Mouse (Mus musculus): ENCODE results near the gene Inpp4a. TPM values are rescaled to one million over a fixed set of nuclear protein-coding genes. Genes with fewer than 3 reads are reported as not detected.

The Inpp4a gene
- polyA plus RNA-seq, 1 experiment from 2014 or later, result 72.2 TPM

DNA sequence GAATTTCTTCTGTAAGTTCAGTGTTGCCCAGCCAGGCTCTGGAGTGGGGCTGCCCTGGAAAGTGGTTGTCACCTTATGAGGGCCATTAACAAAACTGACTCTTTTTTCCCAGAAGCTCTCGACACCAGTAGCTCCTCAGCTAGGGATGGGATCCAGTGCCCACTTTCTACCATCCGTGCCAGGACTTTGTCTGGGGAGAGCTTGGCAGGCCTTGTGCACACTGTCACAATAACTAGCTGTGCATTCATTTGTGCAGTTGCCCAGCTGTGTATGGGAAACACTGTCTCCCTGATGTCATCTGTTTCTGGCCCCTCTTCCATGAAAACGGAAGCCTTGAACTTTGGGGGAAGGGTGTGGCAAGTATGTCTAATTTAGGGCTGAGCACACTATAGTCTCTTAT, 33.1 kb downstream of the Inpp4a start:
- Histone ChIP-seq H3K27me3 (ENCODE audit: control insufficient read depth, insufficient read depth, low read length) (no peaks in the 10 kb centered on the region), H3K9me3 (ENCODE audit: control insufficient read depth, low read length) (no peaks in the 10 kb centered on the region), H3K36me3 (ENCODE audit: control insufficient read depth, insufficient read depth, low read length) (no peaks in the 10 kb centered on the region), H3K9ac (replicated peaks; ENCODE audit: low read depth, low read length) (no peak overlapping the region), H3K27ac (ENCODE audit: low read depth, low read length) (no peak overlapping the region), H3K4me1 (ENCODE audit: control insufficient read depth, insufficient read depth, low read length) (no peaks in the 10 kb centered on the region), H3K4me3 (ENCODE audit: low read depth, low read length) (no peak overlapping the region), H3K4me2 (ENCODE audit: low read depth, low read length) (no peak overlapping the region)
- no peak for ATAC-seq (ENCODE audit: low read depth)
- 57% methylated on average over 3 of the region's 3 CpGs for WGBS

DNA sequence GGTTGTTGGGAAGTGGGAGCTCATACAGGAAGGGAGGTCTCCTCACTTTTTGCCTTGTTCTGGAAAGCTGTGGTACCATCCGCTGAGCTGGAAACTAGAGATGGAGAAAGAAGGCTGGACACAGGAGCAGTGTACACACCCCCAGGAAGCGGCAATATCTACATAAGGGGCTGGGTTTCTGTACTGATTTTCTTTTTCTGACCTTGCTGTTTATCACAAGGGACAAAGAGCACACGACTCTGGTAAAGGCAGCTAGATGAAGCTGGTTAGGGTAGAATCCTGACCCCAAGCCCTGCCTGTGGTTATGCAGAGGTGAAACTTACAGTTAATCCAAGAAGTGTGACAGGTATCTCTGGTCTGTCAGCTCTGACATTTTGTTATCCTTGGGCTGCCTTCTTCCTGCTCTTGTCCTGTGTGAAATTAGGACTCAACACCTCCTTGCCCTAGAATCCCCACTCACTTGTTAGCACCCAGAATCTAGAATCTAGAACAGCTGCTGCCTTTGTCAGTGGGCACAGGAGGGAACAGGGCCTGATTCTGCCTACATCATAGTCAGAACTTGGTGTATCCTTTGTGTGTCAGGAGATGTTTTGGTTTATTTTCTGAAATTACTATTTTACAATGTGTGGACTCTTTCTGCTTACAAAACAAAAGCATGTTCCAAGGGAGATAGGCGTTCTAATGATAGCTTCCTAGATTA, 34.2 kb downstream of the Inpp4a start:
- no peak for ATAC-seq (ENCODE audit: low read depth)
- H3K9me3 ChIP-seq (ENCODE audit: control insufficient read depth, low read length), result no peaks in the 10 kb centered on the region

DNA sequence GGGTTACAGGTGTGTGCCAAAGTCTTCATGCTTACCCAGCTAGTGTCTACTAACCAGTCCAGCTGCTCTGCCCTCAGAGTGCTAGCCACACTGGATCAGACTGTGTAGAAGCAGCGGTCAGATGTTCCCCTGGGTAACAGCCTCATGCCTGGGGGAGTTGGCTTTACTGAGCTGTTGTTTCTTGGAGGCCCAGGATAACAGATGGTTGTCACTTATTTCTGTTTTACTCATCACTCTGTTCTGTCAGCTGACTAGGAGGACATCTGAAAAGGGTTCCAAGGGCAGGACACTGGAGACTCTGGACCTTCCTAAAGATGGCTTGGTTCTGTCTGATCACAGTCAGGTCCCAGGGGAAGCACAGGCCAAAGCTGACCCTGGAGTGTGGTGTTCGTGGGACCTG, 36.4 kb downstream of the Inpp4a start:
- Histone ChIP-seq H3K9me3 (ENCODE audit: control insufficient read depth, low read length) (no peaks in the 10 kb centered on the region), H3K27ac (ENCODE audit: low read depth, low read length) (no peak overlapping the region), H3K4me2 (ENCODE audit: low read depth, low read length) (no peak overlapping the region), H3K36me3 (ENCODE audit: control insufficient read depth, insufficient read depth, low read length) (no peaks in the 10 kb centered on the region), H3K4me1 (ENCODE audit: control insufficient read depth, insufficient read depth, low read length) (no peaks in the 10 kb centered on the region), H3K27me3 (ENCODE audit: control insufficient read depth, insufficient read depth, low read length) (no peaks in the 10 kb centered on the region), H3K4me3 (ENCODE audit: low read depth, low read length) (no peak overlapping the region), H3K9ac (replicated peaks; ENCODE audit: low read depth, low read length) (no peak overlapping the region)
- WGBS, result 74% methylated on average over 2 of the region's 2 CpGs
- no peak for ATAC-seq (ENCODE audit: low read depth)

More for the DNA sequence above, 34.2 kb downstream of the Inpp4a start:
- Histone ChIP-seq H3K27ac (ENCODE audit: low read depth, low read length) (no peak overlapping the region), H3K36me3 (ENCODE audit: control insufficient read depth, insufficient read depth, low read length) (no peaks in the 10 kb centered on the region), H3K9ac (replicated peaks; ENCODE audit: low read depth, low read length) (no peak overlapping the region), H3K4me3 (ENCODE audit: low read depth, low read length) (no peak overlapping the region), H3K4me2 (ENCODE audit: low read depth, low read length) (no peak overlapping the region), H3K4me1 (ENCODE audit: control insufficient read depth, insufficient read depth, low read length) (no peaks in the 10 kb centered on the region), H3K27me3 (ENCODE audit: control insufficient read depth, insufficient read depth, low read length) (no peaks in the 10 kb centered on the region)
- 90% methylated on average over 4 of the region's 4 CpGs for WGBS

DNA sequence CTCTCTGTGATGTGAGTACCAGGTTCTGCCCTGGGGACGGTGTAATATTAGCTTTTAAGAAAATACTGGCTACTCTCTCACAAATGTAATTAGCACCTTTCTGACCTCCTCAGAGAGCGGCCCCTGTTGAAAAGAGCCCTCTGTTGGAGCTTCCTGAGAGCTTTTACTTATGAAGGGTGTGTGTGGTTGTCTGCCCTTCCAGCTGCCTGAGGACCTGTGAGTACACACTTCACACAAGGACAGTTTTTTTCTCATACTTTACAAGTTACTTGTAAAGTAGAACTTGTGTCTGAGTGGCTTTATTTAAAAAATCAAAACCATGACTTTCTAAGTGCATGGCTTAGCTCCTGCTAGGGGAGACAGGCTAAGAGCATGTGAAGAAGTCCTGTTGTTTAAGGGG, 37.1 kb downstream of the Inpp4a start:
- no peak for ATAC-seq (ENCODE audit: low read depth)
- Histone ChIP-seq H3K27ac (ENCODE audit: low read depth, low read length) (no peak overlapping the region), H3K4me3 (ENCODE audit: low read depth, low read length) (no peak overlapping the region), H3K9me3 (ENCODE audit: control insufficient read depth, low read length) (no peaks in the 10 kb centered on the region), H3K9ac (replicated peaks; ENCODE audit: low read depth, low read length) (no peak overlapping the region), H3K36me3 (ENCODE audit: control insufficient read depth, insufficient read depth, low read length) (no peaks in the 10 kb centered on the region), H3K4me2 (ENCODE audit: low read depth, low read length) (no peak overlapping the region), H3K4me1 (ENCODE audit: control insufficient read depth, insufficient read depth, low read length) (0 out of 2 replicates have a peak, but pooled peaks cover 1% of the 10 kb centered on the region), H3K27me3 (ENCODE audit: control insufficient read depth, insufficient read depth, low read length) (no peaks in the 10 kb centered on the region)
- 63% methylated on average over 2 of the region's 2 CpGs for WGBS

DNA sequence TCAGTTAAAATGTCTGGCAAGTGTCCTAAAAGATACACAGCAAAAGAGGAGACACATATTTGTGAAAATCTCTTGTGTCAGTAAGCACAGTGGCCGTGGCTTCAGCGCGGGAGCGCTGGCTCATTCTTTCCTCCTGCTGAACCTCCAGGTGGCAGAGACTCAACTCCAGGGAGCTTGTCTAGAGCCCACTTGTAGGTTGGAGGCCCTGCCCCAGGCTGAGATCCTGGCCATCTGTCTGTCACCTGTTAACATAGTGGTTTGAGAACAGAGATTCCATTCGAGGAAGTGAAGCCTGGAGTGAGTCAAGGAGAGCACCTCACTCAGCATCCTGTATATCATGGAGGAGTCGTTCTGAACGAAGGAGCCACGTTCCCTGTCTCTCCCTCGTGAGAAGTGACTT, 37.6 kb downstream of the Inpp4a start:
- H3K4me1 ChIP-seq (ENCODE audit: control insufficient read depth, insufficient read depth, low read length), result 0 out of 2 replicates have a peak, but pooled peaks cover 3% of the 10 kb centered on the region
- WGBS, result 84% methylated on average over 9 of the region's 9 CpGs

DNA sequence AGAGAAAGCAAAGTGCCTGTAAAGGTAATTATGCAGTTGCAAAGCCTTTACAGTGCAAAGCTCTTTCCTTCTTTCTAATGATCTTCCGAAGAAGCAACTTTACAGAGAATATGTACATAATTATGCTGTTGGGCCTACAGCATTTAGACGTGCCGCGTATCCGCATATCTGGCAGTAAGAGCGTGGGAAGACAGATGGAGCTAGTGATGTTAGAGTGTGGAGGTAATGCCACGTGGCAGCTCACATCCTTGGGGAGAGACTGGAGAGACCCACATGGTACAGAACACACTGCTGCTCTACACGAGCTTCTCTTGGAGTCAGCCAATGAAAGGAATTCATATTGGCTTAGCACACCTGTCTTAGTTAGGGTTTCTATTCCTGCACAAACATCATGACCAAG, 39.5 kb downstream of the Inpp4a start:
- H3K4me3 ChIP-seq (ENCODE audit: low read depth, low read length), result no peak overlapping the region
- no peak for ATAC-seq (ENCODE audit: low read depth)
- H3K9me3 ChIP-seq (ENCODE audit: control insufficient read depth, low read length), result no peaks in the 10 kb centered on the region
- H3K4me1 ChIP-seq (ENCODE audit: control insufficient read depth, insufficient read depth, low read length), result 0 out of 2 replicates have a peak, but pooled peaks cover 3% of the 10 kb centered on the region
- 80% methylated on average over 8 of the region's 8 CpGs for WGBS
- no peak overlapping the region for H3K27ac ChIP-seq (ENCODE audit: low read depth, low read length)
- no peaks in the 10 kb centered on the region for H3K27me3 ChIP-seq (ENCODE audit: control insufficient read depth, insufficient read depth, low read length)
- no peak overlapping the region for H3K4me2 ChIP-seq (ENCODE audit: low read depth, low read length)
- no peaks in the 10 kb centered on the region for H3K36me3 ChIP-seq (ENCODE audit: control insufficient read depth, insufficient read depth, low read length)
- no peak overlapping the region for H3K9ac ChIP-seq (replicated peaks; ENCODE audit: low read depth, low read length)

More for the DNA sequence above, 37.6 kb downstream of the Inpp4a start:
- Histone ChIP-seq H3K9ac (replicated peaks; ENCODE audit: low read depth, low read length) (no peak overlapping the region), H3K27ac (ENCODE audit: low read depth, low read length) (no peak overlapping the region), H3K36me3 (ENCODE audit: control insufficient read depth, insufficient read depth, low read length) (no peaks in the 10 kb centered on the region), H3K9me3 (ENCODE audit: control insufficient read depth, low read length) (no peaks in the 10 kb centered on the region), H3K4me3 (ENCODE audit: low read depth, low read length) (no peak overlapping the region), H3K4me2 (ENCODE audit: low read depth, low read length) (no peak overlapping the region), H3K27me3 (ENCODE audit: control insufficient read depth, insufficient read depth, low read length) (no peaks in the 10 kb centered on the region)
- ATAC-seq (ENCODE audit: low read depth), result no peak

DNA sequence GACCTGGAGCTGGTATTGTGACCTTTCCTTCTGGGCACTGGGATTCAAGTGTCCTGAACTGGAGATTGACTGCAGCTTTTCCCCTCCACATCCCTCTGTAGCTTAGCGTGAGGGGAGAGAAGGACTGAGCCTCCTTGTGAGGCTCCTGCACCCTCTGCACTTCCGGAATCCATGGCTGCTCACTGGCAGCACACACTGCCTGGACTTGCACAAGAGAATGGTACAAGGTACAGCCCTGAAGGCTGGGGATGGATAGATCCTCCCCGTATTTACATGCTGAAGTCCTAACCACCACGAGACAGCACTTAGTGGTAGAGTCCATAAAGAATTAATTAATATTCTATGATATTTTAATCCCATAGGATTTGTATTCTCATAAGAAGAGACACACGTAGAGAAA, 41.7 kb downstream of the Inpp4a start:
- no peak overlapping the region for H3K4me3 ChIP-seq (ENCODE audit: low read depth, low read length)

DNA sequence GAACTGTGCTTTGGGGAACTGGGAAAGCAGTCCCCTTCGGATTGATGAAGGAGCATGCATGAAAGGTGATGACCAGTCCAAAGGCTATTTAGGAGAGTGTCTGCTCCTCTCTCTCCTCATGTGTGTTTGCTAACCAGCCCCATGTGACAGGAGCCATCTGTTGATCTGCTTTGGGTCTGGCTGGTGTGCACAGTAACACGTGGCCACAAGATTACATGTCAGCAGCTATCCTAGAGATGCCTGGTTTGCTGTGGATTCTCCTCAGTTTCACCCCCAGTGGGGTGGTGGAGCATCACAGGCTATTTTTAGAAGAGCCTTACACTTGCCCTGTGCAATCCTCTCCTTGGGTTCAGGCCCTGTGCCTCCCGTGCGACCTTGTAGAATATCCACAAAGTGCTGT, 42.2 kb downstream of the Inpp4a start:
- WGBS, result 80% methylated on average over 4 of the region's 4 CpGs
- ATAC-seq (ENCODE audit: low read depth), result no peak
- H3K27me3 ChIP-seq (ENCODE audit: control insufficient read depth, insufficient read depth, low read length), result no peaks in the 10 kb centered on the region
- no peaks in the 10 kb centered on the region for H3K36me3 ChIP-seq (ENCODE audit: control insufficient read depth, insufficient read depth, low read length)
- 0 out of 2 replicates have a peak, but pooled peaks cover 3% of the 10 kb centered on the region for H3K4me1 ChIP-seq (ENCODE audit: control insufficient read depth, insufficient read depth, low read length)
- no peak overlapping the region for H3K4me3 ChIP-seq (ENCODE audit: low read depth, low read length)
- no peak overlapping the region for H3K9ac ChIP-seq (replicated peaks; ENCODE audit: low read depth, low read length)
- H3K27ac ChIP-seq (ENCODE audit: low read depth, low read length), result no peak overlapping the region
- H3K9me3 ChIP-seq (ENCODE audit: control insufficient read depth, low read length), result no peaks in the 10 kb centered on the region
- H3K4me2 ChIP-seq (ENCODE audit: low read depth, low read length), result no peak overlapping the region

More for the DNA sequence above, 41.7 kb downstream of the Inpp4a start:
- H3K9ac ChIP-seq (replicated peaks; ENCODE audit: low read depth, low read length), result no peak overlapping the region
- H3K9me3 ChIP-seq (ENCODE audit: control insufficient read depth, low read length), result no peaks in the 10 kb centered on the region
- no peaks in the 10 kb centered on the region for H3K27me3 ChIP-seq (ENCODE audit: control insufficient read depth, insufficient read depth, low read length)
- ATAC-seq (ENCODE audit: low read depth), result no peak
- no peaks in the 10 kb centered on the region for H3K36me3 ChIP-seq (ENCODE audit: control insufficient read depth, insufficient read depth, low read length)
- H3K4me2 ChIP-seq (ENCODE audit: low read depth, low read length), result no peak overlapping the region
- whole genome bisulfite sequencing, result 84% methylated on average over 5 of the region's 5 CpGs
- H3K27ac ChIP-seq (ENCODE audit: low read depth, low read length), result no peak overlapping the region
- 0 out of 2 replicates have a peak, but pooled peaks cover 3% of the 10 kb centered on the region for H3K4me1 ChIP-seq (ENCODE audit: control insufficient read depth, insufficient read depth, low read length)

DNA sequence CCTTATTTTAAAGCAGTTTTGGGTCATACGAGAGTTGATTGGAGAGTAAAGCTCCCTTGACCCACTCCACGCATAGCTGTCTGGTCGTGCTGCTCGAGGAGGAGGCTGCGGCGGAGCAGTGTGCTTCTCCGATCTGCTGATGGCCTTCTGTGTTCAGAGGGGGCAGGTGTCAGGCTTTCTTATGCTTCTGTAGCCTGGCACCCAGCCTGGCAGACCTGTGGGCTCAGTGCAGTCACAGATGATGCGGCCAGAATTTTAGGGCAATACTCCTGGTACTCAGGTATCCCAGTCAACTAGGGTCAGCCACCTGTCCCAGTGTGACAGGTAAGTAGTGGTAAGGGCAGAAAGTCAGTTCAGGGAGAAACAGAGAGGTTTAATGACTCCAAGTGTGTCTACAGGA, 42.9 kb downstream of the Inpp4a start:
- Histone ChIP-seq H3K27me3 (ENCODE audit: control insufficient read depth, insufficient read depth, low read length) (no peaks in the 10 kb centered on the region), H3K27ac (ENCODE audit: low read depth, low read length) (no peak overlapping the region), H3K4me2 (ENCODE audit: low read depth, low read length) (no peak overlapping the region), H3K9ac (replicated peaks; ENCODE audit: low read depth, low read length) (no peak overlapping the region), H3K36me3 (ENCODE audit: control insufficient read depth, insufficient read depth, low read length) (no peaks in the 10 kb centered on the region), H3K9me3 (ENCODE audit: control insufficient read depth, low read length) (no peaks in the 10 kb centered on the region), H3K4me3 (ENCODE audit: low read depth, low read length) (no peak overlapping the region), H3K4me1 (ENCODE audit: control insufficient read depth, insufficient read depth, low read length) (0 out of 2 replicates have a peak, but pooled peaks cover 3% of the 10 kb centered on the region)
- no peak for ATAC-seq (ENCODE audit: low read depth)
- WGBS, result 95% methylated on average over 8 of the region's 8 CpGs
